Mouse (Mus musculus): Measurements from ENCODE around the gene Hist1h2ak.
"Not testable (repeated sequence)": the region's sequence is repeated elsewhere in the genome, so short reads cannot be mapped to it uniquely, and the experiment has no call there.

Hist1h2ak gene

DNA sequence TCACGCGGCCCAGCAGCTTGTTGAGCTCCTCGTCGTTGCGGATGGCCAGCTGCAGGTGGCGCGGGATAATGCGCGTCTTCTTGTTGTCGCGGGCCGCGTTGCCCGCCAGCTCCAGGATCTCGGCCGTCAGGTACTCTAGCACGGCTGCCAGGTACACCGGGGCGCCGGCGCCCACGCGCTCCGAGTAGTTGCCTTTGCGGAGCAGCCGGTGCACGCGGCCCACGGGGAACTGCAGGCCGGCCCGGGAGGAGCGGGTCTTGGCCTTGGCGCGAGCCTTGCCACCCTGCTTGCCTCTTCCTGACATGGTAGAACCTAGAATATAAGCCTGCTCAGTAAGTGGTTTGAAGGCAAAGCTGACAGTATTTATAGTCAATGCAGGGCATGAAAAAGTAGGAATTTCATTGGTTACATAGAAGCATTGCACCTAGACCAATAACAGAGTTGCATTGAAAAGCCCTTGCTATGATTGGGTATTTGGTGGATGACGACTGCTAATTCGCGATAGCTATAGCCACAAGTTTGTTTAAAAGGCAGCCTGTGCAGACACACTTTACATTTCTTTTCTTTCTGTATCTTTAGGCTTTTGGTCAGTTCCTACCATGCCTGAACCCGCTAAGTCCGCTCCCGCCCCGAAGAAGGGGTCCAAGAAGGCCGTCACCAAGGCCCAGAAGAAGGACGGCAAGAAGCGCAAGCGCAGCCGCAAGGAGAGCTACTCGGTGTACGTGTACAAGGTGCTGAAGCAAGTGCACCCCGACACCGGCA is at the start of gene Hist1h2ak, which contains the start of gene Hist1h2bn:
Gene Hist1h2ak, minus strand, starts transcription at position 304 of the 762 bp plus-strand sequence.
Gene Hist1h2bn, plus strand, starts transcription at position 600 of the 762 bp plus-strand sequence.
- DNase-seq (ENCODE audit: low spot score), result peak; percentile 45

DNA sequence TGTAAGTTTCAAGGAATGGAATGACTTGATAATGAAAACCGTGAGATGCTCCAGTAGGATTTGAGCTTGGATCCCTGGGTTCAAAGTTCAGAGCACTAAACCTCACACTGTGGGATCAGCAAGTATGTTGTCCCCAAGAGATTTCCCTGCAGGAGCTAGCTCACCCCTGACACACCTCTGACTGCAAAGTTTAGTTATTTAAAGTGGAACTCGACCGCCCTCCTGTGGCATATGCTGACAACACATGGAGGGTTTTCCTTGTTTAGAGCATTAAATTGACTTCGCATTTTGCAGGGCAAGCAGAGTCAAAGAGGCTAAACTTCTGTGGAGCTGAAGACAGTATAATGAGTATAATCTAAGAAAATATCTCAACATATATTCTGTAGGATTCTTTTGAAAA is 49.4 kb upstream of the Hist1h2ak start:
- DNase-seq (ENCODE audit: low spot score), result not testable (repeated sequence)

- DNase-seq (ENCODE audit: low spot score), result not testable (repeated sequence)
Measured at GRCm38 (mm10) chr13:21797163-21797562, 43.5 kb upstream of the Hist1h2ak start.

DNA sequence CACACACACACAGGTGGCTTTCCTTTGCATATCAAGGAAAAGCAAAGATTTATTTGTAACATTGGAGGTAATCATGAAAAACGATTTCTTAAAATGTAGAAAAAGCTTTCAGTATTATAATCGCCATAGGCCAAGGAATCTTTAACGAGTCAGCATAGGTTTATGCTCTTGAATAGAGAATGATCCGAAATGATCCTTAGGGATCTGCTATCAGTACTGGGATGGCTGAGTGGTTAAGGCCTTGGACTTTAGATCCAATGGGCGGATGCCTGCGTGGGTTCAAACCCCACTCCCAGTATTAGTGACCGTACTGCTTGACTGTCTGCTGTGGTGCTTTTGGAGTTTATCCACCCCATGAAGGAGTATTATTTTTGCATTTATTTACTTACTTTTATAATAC is 42.0 kb upstream of the Hist1h2ak start:
- DNase-seq (ENCODE audit: low spot score), result no peak

GRCm38 (mm10) chr13:21790601-21791283 is 37.1 kb upstream of the Hist1h2ak start:
- DNase-seq (ENCODE audit: low spot score), result no peak

GRCm38 (mm10) chr13:21789925-21790324 is 36.3 kb upstream of the Hist1h2ak start:
- no peak for DNase-seq (ENCODE audit: low spot score)

DNA sequence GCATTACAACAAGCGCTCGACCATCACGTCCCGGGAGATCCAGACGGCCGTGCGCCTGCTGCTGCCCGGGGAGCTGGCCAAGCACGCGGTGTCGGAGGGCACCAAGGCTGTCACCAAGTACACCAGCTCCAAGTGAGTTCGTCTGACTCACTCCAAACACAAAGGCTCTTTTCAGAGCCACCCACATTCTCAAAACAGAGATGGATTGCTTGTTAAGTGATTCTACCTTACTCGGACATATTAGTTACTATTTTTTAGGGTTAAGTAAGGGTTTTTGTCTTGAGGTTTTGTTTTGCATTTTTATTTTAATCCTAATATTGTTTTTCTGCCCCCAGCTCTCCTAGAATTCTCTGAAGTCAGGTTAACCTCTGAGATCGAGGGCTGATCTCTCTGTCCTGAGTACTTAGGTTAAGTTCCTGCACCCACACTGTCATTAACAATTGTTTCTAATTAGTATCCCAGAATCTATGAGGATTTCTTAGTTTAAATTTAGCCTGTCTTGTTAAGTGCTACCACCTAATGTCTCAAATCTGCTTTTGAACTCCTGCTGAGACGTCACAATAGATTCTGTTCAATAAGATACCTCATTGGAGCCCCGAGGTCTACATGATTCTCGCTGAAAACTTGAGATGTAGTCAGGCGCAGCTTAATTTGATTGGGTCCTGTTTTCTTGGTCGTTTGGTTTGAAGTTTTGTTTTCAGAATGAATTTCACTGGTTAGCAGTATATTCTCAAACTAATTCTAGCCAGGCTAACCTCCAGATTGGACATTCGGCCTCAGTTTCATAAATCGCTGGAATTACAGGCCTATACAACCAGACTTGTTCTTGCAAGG is 34.4 kb upstream of the Hist1h2ak start:
- no peak for DNase-seq (ENCODE audit: low spot score)

DNA sequence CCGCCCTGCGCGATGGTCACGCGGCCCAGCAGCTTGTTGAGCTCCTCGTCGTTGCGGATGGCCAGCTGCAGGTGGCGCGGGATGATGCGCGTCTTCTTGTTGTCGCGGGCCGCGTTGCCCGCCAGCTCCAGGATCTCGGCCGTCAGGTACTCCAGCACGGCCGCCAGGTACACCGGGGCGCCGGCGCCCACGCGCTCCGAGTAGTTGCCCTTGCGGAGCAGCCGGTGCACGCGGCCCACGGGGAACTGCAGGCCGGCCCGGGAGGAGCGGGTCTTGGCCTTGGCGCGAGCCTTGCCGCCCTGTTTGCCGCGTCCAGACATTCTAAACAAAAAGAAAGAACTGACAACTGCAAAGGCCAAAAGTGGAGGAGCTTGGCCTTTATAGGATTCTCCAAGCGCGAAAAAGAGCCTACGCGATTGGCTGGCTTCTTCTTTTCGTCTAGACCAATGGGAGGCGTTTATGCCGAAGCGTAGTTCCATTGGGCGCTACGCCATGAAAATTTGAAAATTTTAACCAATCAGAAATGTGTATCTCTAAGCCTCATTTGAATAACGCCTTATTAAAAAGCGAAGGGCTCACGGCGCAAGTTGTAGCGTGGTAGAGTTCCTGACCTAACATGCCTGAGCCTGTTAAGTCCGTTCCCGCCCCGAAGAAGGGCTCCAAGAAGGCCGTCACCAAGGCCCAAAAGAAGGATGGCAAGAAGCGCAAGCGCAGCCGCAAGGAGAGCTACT is 33.4 kb upstream of the Hist1h2ak start, which contains the start of the genes Hist1h2an and Hist1h2bp:
Gene Hist1h2an, minus strand, starts transcription at position 320 of the 731 bp plus-strand sequence.
Gene Hist1h2bp, plus strand, starts transcription at position 563 of the 731 bp plus-strand sequence.
- DNase-seq (ENCODE audit: low spot score), result peak; percentile 78

DNA sequence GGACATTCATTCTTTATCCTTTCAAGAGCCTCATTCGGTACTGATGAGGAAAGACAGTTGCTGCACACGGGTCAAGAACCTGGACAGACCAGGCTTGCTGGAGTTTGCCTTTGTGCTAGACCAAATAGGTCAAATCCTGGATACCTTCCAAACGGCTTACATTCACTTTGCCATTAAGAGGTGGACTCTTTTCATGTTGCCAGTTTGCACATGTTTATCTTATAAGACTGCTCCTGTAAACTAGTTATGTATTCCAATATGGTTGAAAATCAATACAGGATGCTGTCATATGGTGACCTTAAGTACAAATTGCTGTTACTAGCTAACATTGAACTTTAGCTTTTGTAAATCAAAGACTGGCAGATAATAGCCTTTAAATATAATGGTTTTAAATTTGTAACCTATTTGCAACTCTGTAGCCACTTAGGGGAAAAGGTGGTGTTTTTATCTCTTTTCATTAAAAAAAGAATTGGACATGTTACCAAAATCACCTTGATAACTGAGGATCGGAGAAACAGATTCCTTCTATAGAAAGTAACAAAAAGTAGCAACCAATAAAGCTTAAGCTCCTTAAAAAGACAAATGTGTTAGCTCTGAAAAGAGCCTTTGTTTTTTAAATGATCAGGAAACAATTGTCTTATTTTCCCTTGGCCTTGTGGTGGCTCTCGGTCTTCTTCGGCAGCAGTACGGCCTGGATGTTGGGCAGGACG is 32.7 kb upstream of the Hist1h2ak start:
- DNase-seq (ENCODE audit: low spot score), result no peak

DNA sequence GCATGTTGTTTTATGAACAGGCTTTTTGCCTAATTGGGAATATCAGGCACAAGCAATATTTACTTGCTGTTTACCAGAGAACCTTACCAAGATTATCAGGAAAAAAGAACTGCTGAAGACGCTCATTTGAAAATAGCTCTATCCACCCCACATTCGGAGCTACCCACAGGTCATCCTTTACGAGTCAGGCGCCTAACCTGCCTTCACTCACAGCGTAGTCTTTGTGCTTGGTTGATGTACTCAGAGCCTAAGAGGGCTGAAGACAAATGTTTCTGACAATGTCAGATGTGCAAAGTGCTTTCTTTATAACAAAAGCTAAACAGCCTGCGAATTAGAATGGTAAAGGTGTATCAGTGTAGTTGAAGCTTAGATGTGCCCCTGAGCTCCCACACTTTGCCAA is 30.7 kb upstream of the Hist1h2ak start:
- no peak for DNase-seq (ENCODE audit: low spot score)

- DNase-seq (ENCODE audit: low spot score), result no peak
Measured at GRCm38 (mm10) chr13:21783734-21784161, 30.1 kb upstream of the Hist1h2ak start.

- no peak for DNase-seq (ENCODE audit: low spot score)
Measured at GRCm38 (mm10) chr13:21783255-21783617, 29.6 kb upstream of the Hist1h2ak start, which contains the start of gene Hist1h3i. Gene Hist1h3i (minus strand): TSS chr13:21783370.

DNA sequence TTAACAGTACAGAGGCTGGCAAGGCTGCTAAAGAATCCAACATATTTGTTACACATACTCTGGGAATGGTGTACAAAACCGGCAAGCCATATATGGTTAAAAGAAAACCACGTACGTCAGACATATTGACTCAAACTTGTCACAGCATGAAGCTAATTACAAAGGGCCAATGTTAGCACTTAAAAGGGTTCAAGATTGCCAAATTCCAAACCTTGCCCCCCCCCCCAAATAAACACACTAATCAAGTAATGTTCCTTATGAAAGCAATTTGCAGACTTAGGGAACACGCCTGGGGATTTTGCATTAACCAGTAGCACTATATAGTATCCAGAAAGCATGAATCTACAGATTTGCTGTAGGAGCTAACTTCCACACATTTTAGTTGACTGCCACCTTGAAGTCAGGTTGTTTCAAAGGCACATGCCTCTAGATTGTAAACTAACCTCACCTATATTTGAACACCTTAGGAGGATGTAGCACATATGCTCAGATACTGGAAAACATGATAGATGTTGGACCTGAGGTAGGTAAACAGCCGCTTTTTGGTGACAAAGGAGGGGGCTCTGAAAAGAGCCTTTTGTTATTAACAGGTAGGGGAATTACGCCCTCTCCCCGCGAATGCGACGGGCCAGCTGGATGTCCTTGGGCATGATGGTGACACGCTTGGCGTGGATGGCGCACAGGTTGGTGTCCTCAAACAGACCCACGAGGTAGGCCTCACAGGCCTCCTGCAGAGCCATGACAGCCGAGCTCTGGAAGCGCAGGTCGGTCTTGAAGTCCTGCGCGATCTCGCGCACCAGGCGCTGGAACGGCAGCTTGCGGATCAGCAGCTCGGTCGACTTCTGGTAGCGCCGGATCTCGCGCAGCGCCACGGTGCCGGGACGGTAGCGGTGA is 29.0 kb upstream of the Hist1h2ak start:
- DNase-seq (ENCODE audit: low spot score), result not testable (repeated sequence)

- DNase-seq (ENCODE audit: low spot score), result no peak
Measured at GRCm38 (mm10) chr13:21781639-21782038, 28.0 kb upstream of the Hist1h2ak start.

GRCm38 (mm10) chr13:21781021-21781555 is 27.5 kb upstream of the Hist1h2ak start:
- DNase-seq (ENCODE audit: low spot score), result no peak

DNA sequence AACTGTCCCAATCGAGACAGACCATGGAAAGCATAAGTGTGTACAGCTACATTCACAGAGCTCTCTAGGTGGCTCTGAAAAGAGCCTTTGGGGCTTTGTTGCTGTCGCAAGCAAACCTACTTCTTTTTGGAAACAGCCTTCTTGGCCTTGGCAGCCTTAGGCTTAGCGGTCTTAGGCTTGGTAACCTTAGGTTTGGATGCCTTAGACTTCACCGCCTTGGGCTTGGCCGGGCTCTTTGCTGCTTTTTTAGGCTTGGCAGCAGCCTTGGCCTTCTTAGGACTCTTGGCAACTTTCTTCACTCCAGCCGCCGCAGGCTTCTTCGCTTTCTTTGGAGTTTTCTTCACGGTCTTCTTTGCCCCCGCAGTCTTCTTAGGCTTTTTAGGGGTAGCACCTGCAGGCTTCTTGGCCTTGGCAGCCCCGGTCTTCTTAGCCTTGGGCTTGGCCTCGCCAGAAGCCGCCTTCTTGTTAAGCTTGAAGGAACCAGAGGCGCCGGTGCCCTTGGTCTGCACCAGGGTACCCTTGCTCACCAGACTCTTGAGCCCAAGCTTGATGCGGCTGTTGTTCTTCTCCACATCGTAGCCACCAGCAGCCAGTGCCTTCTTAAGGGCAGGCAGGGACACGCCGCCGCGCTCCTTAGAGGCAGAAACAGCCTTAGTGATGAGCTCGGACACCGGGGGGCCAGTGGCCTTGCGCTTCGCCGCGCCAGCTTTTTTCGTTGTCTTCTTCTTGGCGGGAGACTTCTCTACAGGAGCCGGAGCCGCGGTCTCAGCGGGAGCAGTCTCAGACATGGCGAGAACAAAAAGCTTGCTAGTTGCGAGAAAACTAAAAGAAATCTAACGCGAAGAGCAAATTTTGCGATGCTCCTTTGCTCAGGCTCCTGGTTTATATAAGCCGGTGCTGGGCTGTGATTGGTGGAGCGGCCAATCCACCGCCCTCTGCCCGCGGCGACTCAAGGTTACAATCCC is 26.4 kb upstream of the Hist1h2ak start, which contains the start of gene Hist1h1b:
Gene Hist1h1b, minus strand, starts transcription at position 859 of the 965 bp plus-strand sequence.
- peak; percentile 60 for DNase-seq (ENCODE audit: low spot score)

DNA sequence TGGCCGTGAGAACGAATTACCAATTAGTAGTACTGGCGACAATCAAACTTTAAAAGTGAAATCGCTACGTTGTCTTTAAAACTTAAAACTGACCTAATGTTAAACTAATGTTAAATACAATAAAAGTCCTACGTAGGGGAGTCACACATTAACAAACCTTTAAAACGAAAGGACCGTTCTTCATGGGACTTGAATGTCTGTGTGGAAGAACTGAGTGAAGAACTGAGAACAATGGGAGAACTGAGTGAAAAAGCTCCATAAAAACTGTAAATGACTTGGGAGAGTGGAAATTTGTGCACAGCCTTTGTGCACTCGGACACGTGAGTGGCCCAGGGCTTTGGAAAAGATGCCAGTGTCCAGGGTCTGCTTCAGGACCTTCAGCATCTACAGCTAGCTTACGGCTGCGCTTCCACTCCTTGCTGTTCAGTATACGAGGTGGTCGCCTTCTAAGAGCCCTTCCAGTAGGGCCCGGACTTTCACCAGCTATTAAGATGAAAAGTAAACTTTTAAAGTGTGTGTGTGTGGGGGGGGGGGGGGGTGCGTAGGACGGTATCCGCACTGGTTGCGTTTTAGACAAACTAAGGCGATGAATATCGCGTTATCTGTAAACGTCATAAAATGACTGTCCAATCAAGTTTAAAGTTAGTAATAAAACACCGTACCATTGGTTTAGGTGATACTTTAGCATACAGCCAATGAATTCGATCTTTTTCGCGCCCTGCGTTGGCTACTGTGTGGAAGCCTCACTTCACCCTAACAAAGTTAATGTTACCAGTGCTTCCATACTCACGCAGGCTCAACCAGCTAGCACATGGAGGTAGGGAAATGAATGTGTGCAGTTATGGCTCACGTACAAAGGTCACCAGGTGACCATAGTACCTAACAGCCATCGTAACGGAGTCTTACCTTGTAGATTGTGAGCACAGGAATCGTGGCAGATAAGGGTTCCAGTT is 25.5 kb upstream of the Hist1h2ak start:
- DNase-seq (ENCODE audit: low spot score), result peak; percentile 28

Measured in ovary, postnatal 10 days (tissue).